Mouse (Mus musculus): ENCODE measurements at regions not wholly inside any gene's neighbourhood (a gene's known extent, or its start where the extent isn't known, plus 50 kb on each side); places are given as distances from the start of the nearest gene placed in this dataset.

GRCm38 (mm10) chr10:98781888-98782351 lies 132.3 kb upstream of the Atp2b1 start:
- no peak for TF ChIP-seq EP300 (IDR thresholded peaks at IDR 0.05; ENCODE audit: low read depth)
- TF ChIP-seq CTCF (IDR thresholded peaks at IDR 0.05; ENCODE audit: low read depth), result no peak

Measured in heart, postnatal 0 days (tissue).